Mouse (Mus musculus): ENCODE data around the gene Slc2a1.

GRCm38 (mm10) chr4:119105704-119106103, 2.8 kb upstream of the Slc2a1 start:
- no peak for TF ChIP-seq TAL1 (IDR thresholded peaks at IDR 0.05; ENCODE audit: low read length)
- no peak for TF ChIP-seq GATA1 (IDR thresholded peaks at IDR 0.05; ENCODE audit: low read length)
